Mouse (Mus musculus): ENCODE measurements at regions not wholly inside any gene's neighbourhood (a gene's known extent, or its start where the extent isn't known, plus 50 kb on each side); places are given as distances from the start of the nearest gene placed in this dataset.

- no peak for DNase-seq
Observed at GRCm38 (mm10) chr2:94248948-94249347, 91.2 kb upstream of the Hsd17b12 start.

- DNase-seq, result no peak
Observed at GRCm38 (mm10) chr2:94246851-94247471, 89.2 kb upstream of the Hsd17b12 start.

GRCm38 (mm10) chr2:94246180-94246611 is 88.4 kb upstream of the Hsd17b12 start:
- DNase-seq, result no peak

GRCm38 (mm10) chr2:94245305-94245959 is 87.7 kb upstream of the Hsd17b12 start:
- DNase-seq, result peak; percentile 67

GRCm38 (mm10) chr2:94244140-94244539 is 86.4 kb upstream of the Hsd17b12 start:
- no peak for DNase-seq

GRCm38 (mm10) chr2:94243053-94243916 is 85.5 kb upstream of the Hsd17b12 start:
- no peak for DNase-seq

GRCm38 (mm10) chr2:94242406-94243052 is 84.8 kb upstream of the Hsd17b12 start:
- DNase-seq, result no peak

- DNase-seq, result no peak
Observed at GRCm38 (mm10) chr2:94242051-94242397, 84.3 kb upstream of the Hsd17b12 start.

- peak; percentile 37 for DNase-seq
Observed at GRCm38 (mm10) chr2:94241301-94242050, 83.7 kb upstream of the Hsd17b12 start.

GRCm38 (mm10) chr2:94240411-94240810 is 82.6 kb upstream of the Hsd17b12 start:
- DNase-seq, result no peak

- DNase-seq, result no peak
Observed at GRCm38 (mm10) chr2:94239573-94239972, 81.8 kb upstream of the Hsd17b12 start.

- DNase-seq, result no peak
Observed at GRCm38 (mm10) chr2:94236479-94236878, 78.7 kb upstream of the Hsd17b12 start.

- no peak for DNase-seq
Observed at GRCm38 (mm10) chr2:94233597-94233996, 75.8 kb upstream of the Hsd17b12 start.

- no peak for DNase-seq
Observed at GRCm38 (mm10) chr2:94219421-94219820, 61.7 kb upstream of the Hsd17b12 start.

- no peak for DNase-seq
Observed at GRCm38 (mm10) chr2:94217481-94217880, 59.7 kb upstream of the Hsd17b12 start.

- DNase-seq, result no peak
Observed at GRCm38 (mm10) chr2:94215455-94215854, 57.7 kb upstream of the Hsd17b12 start.

Small RNAs in the stretch of these regions (microRNA-seq; reads per million reads assigned to microRNA genes)
- gene Mir129-2 (0.17 to 0.18 reads per million in 2 experiments), gene Mir129b (0 reads per million in 2 experiments)

Data from adrenal gland, adult 8-10 months (tissue).